Mouse (Mus musculus) megakaryocyte, embryonic 14.5 days (primary cell): Measurements from ENCODE around the gene Cdc123. TPM values are rescaled to one million over a fixed set of nuclear protein-coding genes. Genes with fewer than 3 reads are reported as not detected.

Source experiments
- H3K27me3 ChIP-seq: replicated peaks from 2 replicates; pipeline ENCODE3; 2012; ENCODE audit warnings: inconsistent platforms
- H3K36me3 ChIP-seq: replicated peaks from 2 replicates; pipeline ENCODE3; 2012; ENCODE audit warnings: low read length, inconsistent platforms, mixed read lengths
- H3K4me1 ChIP-seq: 2 replicates; pipeline ENCODE4 v1.6.1; 2012; ENCODE audit warnings: inconsistent platforms
- H3K4me3 ChIP-seq: replicated peaks from 2 replicates; pipeline ENCODE3; 2012; ENCODE audit warnings: moderate library complexity, mild to moderate bottlenecking, inconsistent platforms
- H3K9me3 ChIP-seq: 2 replicates; pipeline ENCODE4 v1.6.1; 2012; ENCODE audit warnings: inconsistent platforms
- FLI1 ChIP-seq: IDR thresholded peaks from 2 replicates; pipeline ENCODE4 v1.6.1; 2012; ENCODE audit warnings: low read length, inconsistent platforms, mixed read lengths
- GATA1 ChIP-seq: IDR thresholded peaks from 3 replicates; pipeline ENCODE4 v1.6.1; 2012; ENCODE audit warnings: mixed read lengths, low read length, inconsistent platforms, borderline replicate concordance
- polyA plus RNA-seq: library from polyadenylated mRNA; stranded (reverse); fragments of >175 nt; gene quantifications from 2 replicates; pipeline ENCODE4 v1.2.3, GENCODE M21; 2012; ENCODE audit warnings: low replicate concordance; ENCODE audit not compliant: insufficient read depth

Cdc123 gene
- polyA plus RNA-seq, 1 experiment = 129 TPM

GRCm38 (mm10) chr2:5805228-5805627 is 39.7 kb downstream of the Cdc123 start:
- H3K4me3 ChIP-seq = no peak overlapping the region
- H3K9me3 ChIP-seq = no peaks in the 10 kb centered on the region
- H3K36me3 ChIP-seq = peaks cover 93% of the 10 kb centered on the region
- no peak for TF ChIP-seq GATA1
- TF ChIP-seq FLI1 = no peak
- no peaks in the 10 kb centered on the region for H3K27me3 ChIP-seq
- H3K4me1 ChIP-seq = peaks cover 17% of the 10 kb centered on the region

GRCm38 (mm10) chr2:5804440-5805045 is 40.4 kb downstream of the Cdc123 start:
- Histone ChIP-seq H3K9me3 (no peaks in the 10 kb centered on the region), H3K27me3 (no peaks in the 10 kb centered on the region), H3K4me3 (no peak overlapping the region), H3K4me1 (peaks cover 17% of the 10 kb centered on the region), H3K36me3 (peaks cover 92% of the 10 kb centered on the region)
- no peak for TF ChIP-seq GATA1
- no peak for TF ChIP-seq FLI1

- Histone ChIP-seq H3K4me3 (no peak overlapping the region), H3K27me3 (no peaks in the 10 kb centered on the region), H3K9me3 (no peaks in the 10 kb centered on the region), H3K36me3 (peaks cover 92% of the 10 kb centered on the region), H3K4me1 (peaks cover 20% of the 10 kb centered on the region)
- TF ChIP-seq GATA1 = no peak
- no peak for TF ChIP-seq FLI1
These were observed 42.9 kb downstream of the Cdc123 start for GRCm38 (mm10) chr2:5801927-5802590.

- no peaks in the 10 kb centered on the region for H3K9me3 ChIP-seq
- no peak overlapping the region for H3K4me3 ChIP-seq
- no peak for TF ChIP-seq GATA1
- no peak for TF ChIP-seq FLI1
- peaks cover 20% of the 10 kb centered on the region for H3K4me1 ChIP-seq
- peaks cover 96% of the 10 kb centered on the region for H3K36me3 ChIP-seq
- H3K27me3 ChIP-seq = no peaks in the 10 kb centered on the region
These were observed 43.8 kb downstream of the Cdc123 start for GRCm38 (mm10) chr2:5801182-5801640.

- Histone ChIP-seq H3K4me3 (no peak overlapping the region), H3K36me3 (peaks cover 96% of the 10 kb centered on the region), H3K9me3 (no peaks in the 10 kb centered on the region), H3K27me3 (no peaks in the 10 kb centered on the region), H3K4me1 (peaks cover 20% of the 10 kb centered on the region)
- TF ChIP-seq FLI1 = no peak
These were observed 46.9 kb downstream of the Cdc123 start for GRCm38 (mm10) chr2:5797816-5798672.

- Histone ChIP-seq H3K4me3 (no peak overlapping the region), H3K27me3 (no peaks in the 10 kb centered on the region), H3K4me1 (peaks cover 3% of the 10 kb centered on the region), H3K9me3 (peaks cover 8% of the 10 kb centered on the region), H3K36me3 (peaks cover 67% of the 10 kb centered on the region)
- no peak for TF ChIP-seq GATA1
These were observed 51.2 kb downstream of the Cdc123 start for GRCm38 (mm10) chr2:5793771-5794170.

GRCm38 (mm10) chr2:5792056-5792455 is 52.9 kb downstream of the Cdc123 start:
- H3K9me3 ChIP-seq = peaks cover 8% of the 10 kb centered on the region
- peaks cover 5% of the 10 kb centered on the region for H3K4me1 ChIP-seq
- H3K27me3 ChIP-seq = no peaks in the 10 kb centered on the region
- TF ChIP-seq GATA1 = no peak
- TF ChIP-seq FLI1 = no peak
- H3K36me3 ChIP-seq = peaks cover 50% of the 10 kb centered on the region
- H3K4me3 ChIP-seq = no peak overlapping the region

GRCm38 (mm10) chr2:5789625-5790160 is 55.3 kb downstream of the Cdc123 start:
- Histone ChIP-seq H3K27me3 (no peaks in the 10 kb centered on the region), H3K4me1 (peaks cover 8% of the 10 kb centered on the region), H3K4me3 (no peak overlapping the region), H3K9me3 (peaks cover 8% of the 10 kb centered on the region), H3K36me3 (peaks cover 26% of the 10 kb centered on the region)
- TF ChIP-seq GATA1 (no peak), FLI1 (no peak)

- Histone ChIP-seq H3K4me1 (peaks cover 8% of the 10 kb centered on the region), H3K9me3 (peaks cover 5% of the 10 kb centered on the region), H3K36me3 (peaks cover 6% of the 10 kb centered on the region), H3K27me3 (no peaks in the 10 kb centered on the region), H3K4me3 (no peak overlapping the region)
- TF ChIP-seq FLI1 = no peak
- TF ChIP-seq GATA1 = no peak
These were observed 57.6 kb downstream of the Cdc123 start for GRCm38 (mm10) chr2:5787391-5787790.

GRCm38 (mm10) chr2:5772464-5772863 is 72.5 kb downstream of the Cdc123 start:
- H3K9me3 ChIP-seq = peaks cover 12% of the 10 kb centered on the region
- H3K4me3 ChIP-seq = no peak overlapping the region
- no peaks in the 10 kb centered on the region for H3K36me3 ChIP-seq
- TF ChIP-seq FLI1 (no peak), GATA1 (no peak)
- H3K27me3 ChIP-seq = peaks cover 11% of the 10 kb centered on the region
- H3K4me1 ChIP-seq = peaks cover 18% of the 10 kb centered on the region
